Mouse (Mus musculus): ENCODE measurements at regions not wholly inside any gene's neighbourhood (a gene's known extent, or its start where the extent isn't known, plus 50 kb on each side); places are given as distances from the start of the nearest gene placed in this dataset.

DNA sequence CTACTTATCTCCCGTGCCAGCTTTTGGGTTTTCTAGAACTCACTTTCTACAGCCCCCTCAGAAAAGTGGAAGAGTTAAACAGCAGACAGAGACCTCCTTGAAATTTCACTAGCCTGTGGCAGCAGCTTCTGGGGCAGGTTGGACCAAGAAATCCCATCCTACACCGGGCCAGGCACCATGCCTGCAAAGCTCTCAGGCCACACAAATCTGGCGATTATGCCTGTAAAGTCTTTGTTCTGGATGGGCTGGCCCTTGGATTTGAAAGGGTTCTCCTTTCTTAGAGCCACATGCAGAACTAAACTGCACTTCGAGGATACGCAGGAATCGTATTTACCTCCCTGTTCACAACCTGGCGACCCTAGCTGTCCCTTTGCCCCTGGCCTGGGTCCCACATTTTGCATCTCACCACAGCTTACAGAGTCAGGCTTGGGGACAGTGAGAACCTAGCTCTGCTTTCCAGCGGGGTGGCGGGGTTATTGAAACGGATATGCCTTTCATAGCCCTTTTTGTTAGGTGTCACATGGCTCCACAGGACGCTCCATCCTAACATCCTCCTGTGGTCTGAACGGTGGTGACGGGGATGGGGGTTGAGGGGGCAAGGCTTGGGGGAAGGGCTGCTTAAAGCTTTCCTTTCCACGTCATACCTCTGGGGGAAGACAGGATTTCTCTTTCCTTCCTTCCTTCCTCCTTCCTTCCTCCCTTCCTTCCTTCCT is 229.0 kb downstream of the Mtx2 start:
- peak; percentile 3 to 16 for DNase-seq
- intact Hi-C loops (cut with DNase I), result loop anchor here (2.0 to 5.0 kb wide), 3 partner anchors 83 to 533 kb away; no protein-coding TSS in a partner anchor

DNA sequence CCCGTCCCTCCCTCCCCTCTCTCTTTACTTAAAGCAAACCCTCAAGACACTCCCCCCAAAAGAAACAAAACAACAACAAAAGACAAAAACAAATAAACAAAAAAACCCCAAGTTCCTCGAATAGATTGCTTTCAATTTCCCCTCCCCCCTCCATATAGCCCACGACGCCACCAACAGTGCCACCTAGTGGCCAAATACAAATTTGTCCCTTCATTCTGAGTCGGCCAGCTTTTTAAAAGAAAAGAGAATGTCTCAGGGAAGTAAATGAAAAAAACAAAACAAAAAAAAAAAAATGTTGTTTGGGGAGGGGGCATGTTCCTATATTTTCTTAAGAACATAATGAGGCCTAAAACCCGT is 229.6 kb downstream of the Mtx2 start:
- DNase-seq, result peak; percentile 63 to 73
- intact Hi-C loops (cut with DNase I), result loop anchor here (2.0 to 5.0 kb wide), 3 partner anchors 82 to 532 kb away; no protein-coding TSS in a partner anchor

DNA sequence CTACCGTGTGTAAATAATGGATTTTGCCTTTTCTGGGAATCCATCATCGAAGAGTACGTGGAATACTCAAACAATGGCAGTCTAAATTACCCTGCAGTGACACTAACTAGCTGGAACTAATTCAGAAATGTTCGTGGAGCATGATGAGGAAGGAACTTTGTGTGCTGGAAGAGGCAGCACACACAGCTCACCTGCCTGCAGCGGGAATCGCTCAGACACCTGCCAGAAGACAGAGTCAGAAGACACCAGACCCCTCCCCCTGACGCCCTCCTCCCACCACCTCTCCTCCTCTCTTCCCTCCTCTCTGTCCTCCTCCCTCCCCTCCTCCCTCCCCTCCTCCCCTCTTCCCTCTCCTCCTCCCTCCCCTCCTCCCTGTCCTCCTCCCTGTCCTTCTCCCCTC is 235.4 kb downstream of the Mtx2 start:
- intact Hi-C loops (cut with DNase I), result no loop called here

DNA sequence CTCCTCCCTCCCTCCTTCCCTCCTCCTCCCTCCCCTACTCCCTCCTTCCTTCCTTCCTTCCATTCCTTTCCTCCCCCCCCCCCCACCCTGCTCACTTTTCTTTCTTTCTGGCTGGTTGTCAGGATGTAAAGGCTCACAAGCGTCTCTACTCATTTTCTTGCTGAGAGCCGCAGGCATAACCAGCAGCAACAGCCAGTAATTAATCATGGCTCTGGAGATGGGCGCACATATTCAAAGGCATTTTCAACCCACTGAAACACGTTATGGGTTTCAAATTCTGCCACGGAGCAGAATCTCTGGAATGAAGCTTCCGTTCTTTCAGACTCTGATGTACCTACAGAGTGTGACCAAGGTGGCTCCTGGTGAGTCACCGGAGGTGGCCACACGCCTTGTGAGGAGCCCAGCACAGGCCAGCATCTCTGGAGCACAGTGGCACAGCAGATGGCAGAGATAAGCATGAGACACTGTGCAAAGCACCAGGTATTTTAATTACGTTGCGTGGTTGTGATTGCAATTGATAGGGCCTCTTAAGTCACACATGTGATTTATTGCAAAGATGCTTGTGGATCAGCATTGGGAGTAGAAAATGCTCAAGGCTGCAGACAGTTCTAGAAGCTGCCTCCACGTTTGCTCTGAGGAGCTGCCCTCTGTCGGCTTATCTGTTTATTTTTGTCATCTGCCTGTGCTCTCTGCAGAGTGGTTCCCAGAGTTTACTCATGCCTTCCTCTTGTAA is 236.0 kb downstream of the Mtx2 start:
- intact Hi-C loops (cut with DNase I), result no loop called here
- no peak for DNase-seq

More for the DNA sequence above, 235.4 kb downstream of the Mtx2 start:
- DNase-seq, result no peak

DNA sequence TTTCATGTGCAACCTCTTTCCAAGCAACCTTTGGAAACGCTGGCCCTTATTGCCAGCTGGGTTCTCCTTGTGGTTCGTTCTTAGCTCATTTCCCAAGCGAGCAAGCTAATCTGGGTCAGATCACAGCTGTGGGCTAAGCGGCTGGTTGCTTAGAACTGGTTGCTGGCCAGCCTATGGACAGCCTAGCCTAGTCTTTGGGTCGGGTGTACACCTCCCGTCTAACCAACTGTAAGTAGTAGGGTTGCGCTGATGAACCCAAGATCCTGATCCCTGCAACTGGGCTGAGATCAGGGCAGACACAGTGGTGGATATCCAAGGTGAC is 236.5 kb downstream of the Mtx2 start:
- intact Hi-C loops (cut with DNase I), result no loop called here

DNA sequence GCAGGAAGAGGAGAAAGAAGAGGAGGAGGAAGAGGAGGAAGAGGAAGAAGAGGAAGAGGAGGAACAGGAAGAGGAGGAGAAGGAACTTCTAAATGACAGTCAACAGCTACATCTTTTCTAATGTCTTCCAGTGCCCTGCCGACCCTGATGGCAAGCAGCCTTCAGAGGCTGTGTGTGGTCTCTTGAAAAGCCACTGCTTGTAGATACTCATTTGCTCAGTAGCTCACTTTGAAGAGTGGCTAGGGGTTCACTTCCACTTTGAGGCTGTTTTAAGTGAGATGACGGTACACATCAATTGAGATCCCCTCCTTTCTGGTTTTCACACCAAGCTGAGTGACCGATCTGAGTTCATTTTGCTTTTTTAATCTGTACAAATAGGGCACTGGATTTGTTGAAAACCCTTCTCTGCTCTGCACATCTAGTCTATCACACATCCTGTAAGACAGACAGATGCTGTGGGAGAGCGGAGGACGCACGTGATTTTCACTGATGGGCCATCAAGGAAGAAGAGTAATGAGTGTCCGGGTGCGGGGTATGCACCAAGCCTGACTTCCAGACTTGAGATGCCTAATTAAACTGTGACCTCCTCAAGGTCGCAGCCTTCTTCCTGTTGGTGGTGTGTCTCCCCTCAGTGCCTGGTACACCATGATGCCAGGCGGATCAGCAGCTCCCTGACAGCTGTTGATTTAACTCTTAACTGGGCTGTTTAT is 239.0 kb downstream of the Mtx2 start:
- no peak for DNase-seq

More for the DNA sequence above, 236.5 kb downstream of the Mtx2 start:
- DNase-seq, result no peak

DNA sequence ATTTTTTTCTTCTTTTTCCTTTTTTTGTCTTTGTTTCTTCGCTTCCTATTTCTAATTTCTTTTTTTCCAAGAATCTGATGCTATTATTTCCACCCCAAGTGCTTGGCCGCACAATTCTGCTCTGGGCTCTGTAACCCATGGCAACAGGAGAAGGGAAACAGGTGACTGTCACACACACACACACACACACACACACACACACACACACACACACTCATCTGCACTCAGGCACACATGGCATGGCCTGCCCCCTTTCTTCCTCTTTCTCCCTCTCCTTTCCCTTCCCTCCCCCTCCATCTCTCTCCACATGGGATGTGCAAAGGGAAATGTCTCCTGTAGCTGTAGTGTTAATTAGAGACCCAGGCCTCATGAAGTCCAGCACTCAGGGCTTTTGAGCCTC is 239.7 kb downstream of the Mtx2 start:
- intact Hi-C loops (cut with DNase I), result no loop called here
- no peak for DNase-seq

More for the DNA sequence above, 239.0 kb downstream of the Mtx2 start:
- intact Hi-C loops (cut with DNase I), result no loop called here

DNA sequence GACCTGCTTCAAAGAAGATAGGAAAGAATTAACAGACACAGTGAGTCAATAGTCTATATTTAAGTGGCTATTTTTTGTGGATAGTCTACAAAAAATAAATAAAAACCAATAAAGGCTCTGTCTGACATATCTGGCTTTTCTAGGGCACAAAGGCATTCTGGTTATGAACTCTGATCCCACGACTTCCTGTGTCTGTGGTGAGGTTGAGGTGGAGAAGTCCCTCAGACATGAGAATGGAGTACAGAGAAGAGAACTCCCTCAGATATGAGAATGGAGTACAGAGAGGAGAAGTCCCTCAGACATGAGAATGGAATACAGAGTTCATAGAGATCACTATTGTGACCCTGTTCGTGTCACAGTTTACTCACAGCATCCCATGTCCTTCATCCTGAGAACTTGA is 243.7 kb downstream of the Mtx2 start:
- intact Hi-C loops (cut with DNase I), result no loop called here

DNA sequence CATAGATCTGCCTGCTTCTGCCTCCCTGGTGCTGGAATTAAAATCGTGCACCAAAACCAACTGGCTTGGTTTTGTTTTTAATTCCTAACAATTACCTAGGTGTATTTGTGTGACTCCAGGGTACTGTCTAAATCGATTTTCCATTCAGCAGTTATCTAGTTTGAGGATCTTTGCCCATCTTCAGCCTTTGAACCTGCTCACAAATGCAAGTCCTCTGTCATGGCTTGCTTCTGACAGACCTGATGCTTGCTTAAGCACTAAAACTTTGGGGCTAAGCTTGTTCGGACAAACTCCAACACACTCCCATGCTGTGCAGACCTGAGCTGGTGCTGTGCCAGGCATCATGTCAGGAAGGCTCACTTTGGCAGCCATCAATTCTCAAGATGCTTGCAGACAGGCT is 246.4 kb downstream of the Mtx2 start:
- intact Hi-C loops (cut with DNase I), result no loop called here
- DNase-seq, result no peak

More for the DNA sequence above, 243.7 kb downstream of the Mtx2 start:
- no peak for DNase-seq

DNA sequence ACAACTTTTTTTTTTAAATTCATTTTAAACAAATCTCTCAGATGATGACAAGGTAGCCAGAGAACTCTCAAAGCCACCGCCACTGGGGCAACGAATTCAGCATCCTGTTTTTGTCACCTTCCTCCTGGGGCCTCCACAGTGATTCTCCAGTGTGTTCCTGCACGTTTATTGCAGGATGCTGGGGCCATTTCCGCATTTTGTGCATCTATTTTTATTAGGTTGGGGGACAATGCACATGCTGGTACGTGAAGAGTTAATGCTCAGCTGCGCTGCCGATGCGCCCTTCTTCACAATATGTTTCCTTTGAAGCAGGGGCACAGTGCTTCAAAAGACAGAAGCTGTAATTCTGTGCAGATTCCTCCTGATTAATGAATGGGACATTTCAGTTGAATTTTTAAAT is 246.9 kb downstream of the Mtx2 start:
- no peak for DNase-seq
- intact Hi-C loops (cut with DNase I), result no loop called here

DNA sequence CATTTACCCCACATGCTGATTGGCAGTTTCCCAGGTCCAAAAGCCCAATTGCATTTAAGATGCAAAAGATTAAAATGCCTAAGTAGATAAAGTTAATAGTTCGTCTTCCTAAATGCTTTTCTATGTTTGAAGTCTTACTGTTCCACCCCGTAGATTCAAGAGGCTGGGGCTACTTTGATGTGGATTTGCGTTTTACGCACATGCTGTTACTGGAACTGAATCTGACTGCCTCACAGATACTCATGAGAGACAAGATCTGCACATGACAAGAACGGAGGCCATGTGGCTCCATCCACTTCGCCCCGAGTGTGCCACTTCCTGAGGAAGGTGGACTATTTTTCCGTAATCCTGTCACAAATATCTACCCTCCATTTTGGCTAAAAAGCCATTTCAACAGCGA is 247.6 kb downstream of the Mtx2 start:
- no peak for DNase-seq
- intact Hi-C loops (cut with DNase I), result no loop called here

DNA sequence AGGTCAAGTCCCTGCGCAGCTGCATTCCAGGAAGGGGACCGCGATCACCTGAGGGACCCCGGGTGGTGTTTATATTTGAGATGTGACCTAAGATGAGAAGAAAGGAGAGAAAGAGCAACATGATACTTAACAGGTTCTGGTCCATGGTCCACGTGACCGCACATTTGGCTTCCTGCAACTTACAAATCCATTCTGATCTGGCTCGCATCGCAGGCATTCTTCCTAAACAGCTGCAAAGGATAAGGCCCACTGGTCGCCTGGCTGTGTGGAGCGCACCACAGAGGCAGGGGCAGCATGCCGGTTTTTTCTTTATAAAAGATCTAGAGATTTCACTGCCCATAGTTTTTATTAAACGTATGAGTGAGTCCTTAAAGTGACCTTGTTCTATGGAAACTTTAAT is 261.6 kb downstream of the Mtx2 start:
- DNase-seq, result no peak
- intact Hi-C loops (cut with DNase I), result no loop called here

DNA sequence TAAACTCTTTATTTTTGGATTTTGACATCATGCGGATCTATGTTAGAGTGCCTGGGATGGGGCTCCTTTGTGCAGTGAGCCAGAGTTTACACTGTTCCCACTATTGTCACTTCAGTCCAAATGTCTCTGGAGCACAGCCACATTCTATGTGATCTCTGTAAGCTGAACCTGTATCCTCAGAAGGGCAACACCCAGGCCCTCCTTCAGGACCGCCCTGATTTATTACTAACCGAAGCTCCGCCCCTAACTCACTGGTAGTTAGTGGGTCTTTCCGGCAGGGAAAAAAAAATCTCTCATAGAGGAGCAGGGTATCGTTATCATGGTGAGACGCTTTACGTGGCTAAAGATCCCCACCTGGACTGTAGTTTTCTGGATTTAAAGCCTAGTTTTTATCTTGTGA is 263.6 kb downstream of the Mtx2 start:
- intact Hi-C loops (cut with DNase I), result no loop called here
- DNase-seq, result no peak

DNA sequence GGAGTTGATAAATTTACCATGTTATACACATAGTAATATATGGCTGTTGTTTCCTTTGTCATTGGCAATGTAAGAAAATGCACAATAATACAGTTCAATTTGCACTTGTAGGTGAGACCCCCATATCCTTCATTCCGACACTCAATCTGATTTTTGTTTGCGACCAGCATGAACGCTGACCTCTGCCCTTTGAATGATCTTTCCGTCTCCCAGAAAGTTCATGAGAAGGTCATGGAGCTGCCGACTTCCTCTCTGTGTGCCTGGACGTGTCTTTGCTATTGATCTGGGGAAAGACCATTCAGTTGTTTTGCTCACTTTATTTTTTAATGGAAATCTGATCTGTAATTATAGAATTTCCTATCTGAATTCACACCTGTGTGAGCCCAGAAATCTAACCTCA is 264.0 kb downstream of the Mtx2 start:
- intact Hi-C loops (cut with DNase I), result no loop called here
- no peak for DNase-seq

DNA sequence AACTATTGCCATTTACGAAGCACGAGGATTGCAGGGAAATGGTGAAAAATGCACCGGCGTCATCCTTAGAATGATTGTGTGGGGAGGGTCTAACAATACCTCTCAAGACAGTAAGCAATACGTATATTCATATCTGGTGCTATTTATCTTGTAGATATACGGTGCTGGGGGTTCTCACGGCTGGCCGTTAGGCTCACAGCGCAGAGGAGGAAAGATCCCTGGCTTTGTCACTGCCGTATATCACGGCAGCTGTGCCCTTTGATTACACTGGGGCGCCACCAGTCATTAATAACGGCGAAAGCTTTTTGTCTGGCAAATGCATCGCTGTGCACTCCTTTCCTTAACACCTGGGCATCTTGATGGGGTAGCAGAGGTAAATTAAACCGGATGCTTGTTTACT is 264.8 kb downstream of the Mtx2 start:
- intact Hi-C loops (cut with DNase I), result no loop called here
- DNase-seq, result no peak

DNA sequence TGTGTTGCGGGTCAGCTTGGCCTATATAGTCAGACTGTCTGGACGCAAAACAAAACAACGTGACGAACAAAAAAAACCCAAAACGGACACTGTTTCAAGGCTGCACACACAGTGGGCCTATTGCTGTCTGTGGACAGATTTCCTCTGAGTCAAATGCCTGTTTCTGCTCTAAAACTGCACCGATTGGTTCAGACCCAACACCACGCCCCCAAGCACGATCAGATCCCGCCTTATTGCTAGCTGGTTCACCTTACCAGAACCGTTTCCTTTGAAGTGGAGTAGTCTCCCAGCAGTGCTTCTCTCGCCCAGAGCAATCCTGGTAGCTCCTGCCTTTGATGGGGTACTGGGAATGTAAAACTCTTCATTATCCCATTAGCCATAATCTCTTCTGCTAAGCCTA is 275.9 kb downstream of the Mtx2 start:
- intact Hi-C loops (cut with DNase I), result no loop called here

DNA sequence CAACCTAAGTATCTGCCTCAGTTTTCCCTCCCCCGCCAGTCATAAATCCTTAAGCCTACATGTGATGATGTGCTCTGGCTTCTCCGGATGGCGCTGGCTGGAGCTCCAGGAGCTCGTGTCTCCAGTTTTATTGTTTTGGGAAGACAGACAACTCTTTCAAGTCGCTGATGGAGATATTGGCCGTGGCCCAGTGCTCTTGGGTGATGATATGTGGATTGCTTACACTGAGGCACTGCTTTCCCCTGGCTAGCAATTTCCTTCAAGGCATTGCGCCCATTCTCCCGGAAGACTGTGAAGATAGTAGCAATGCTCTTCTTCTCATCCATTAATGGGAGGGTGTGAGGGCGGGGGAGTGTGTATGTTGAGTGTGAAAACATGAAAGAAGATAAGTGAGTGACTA is 287.1 kb downstream of the Mtx2 start:
- intact Hi-C loops (cut with DNase I), result no loop called here
- peak; percentile 16 to 40 for DNase-seq

More for the DNA sequence above, 275.9 kb downstream of the Mtx2 start:
- DNase-seq, result no peak

DNA sequence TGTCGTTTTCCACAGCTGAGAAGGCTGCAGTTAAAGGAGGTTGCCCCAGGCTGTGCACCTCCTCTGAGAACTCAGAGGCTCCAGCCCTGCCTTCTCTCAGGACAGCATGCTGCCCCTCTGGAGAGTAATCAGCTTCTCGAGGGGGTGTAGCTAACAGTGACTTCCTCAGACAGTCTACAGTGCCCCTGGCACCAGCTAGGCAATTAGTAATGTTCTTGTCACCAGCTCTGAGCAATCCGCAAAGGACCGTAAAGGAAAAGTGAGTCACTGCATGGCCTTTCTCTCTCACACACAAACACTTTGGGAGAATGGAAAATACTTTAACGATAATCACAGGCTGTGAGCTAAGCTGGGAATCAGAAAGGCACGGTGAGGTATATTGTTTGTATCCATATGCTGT is 288.8 kb downstream of the Mtx2 start:
- intact Hi-C loops (cut with DNase I), result no loop called here
- DNase-seq, result no peak

DNA sequence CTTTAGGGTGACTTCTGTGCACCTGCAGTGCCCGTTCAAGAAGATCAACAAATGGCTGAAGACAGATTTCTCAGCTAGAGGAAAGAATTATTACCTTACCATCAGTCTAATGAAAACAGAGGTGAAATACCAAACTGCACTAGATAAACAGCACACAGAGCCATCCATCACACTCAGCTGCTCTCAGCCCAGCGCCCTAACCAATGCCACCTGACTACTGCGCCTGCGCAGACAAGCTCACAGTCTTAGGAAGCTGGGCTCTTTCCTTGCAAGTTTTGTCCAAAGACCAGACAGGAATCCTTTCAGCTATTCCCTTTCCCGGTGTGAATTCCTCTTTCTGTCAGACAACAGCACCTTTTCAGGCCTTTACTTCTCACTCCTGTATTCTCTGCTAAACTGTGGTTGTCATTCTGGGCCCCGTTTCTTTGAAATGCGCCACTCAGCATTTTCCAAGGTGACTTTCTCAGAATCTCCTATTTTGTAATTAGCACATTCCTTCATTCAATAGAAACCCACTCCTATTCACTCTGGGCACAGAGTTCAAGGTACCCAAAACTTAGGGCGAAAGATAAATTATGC is 292.8 kb downstream of the Mtx2 start:
- intact Hi-C loops (cut with DNase I), result no loop called here
- DNase-seq, result no peak

DNA sequence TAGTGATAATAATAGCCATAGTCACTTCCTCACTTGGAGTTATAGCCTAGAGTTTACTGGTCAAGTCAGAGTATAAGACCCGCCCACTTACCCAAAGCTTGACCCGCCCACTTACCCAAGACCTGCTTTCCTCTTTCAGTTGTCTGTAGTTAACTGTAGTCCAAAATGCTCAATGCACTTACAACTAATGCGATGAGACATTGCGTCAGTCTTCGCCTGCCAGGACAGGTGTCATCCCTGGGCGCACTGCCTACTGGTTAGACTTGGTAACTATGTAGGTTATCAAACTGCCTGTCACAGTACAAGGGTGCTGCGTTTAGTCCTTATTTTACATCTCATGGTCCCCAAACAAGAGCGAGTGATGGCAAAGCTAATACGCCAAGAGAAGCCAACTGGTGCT is 294.0 kb downstream of the Mtx2 start:
- intact Hi-C loops (cut with DNase I), result no loop called here
- no peak for DNase-seq

DNA sequence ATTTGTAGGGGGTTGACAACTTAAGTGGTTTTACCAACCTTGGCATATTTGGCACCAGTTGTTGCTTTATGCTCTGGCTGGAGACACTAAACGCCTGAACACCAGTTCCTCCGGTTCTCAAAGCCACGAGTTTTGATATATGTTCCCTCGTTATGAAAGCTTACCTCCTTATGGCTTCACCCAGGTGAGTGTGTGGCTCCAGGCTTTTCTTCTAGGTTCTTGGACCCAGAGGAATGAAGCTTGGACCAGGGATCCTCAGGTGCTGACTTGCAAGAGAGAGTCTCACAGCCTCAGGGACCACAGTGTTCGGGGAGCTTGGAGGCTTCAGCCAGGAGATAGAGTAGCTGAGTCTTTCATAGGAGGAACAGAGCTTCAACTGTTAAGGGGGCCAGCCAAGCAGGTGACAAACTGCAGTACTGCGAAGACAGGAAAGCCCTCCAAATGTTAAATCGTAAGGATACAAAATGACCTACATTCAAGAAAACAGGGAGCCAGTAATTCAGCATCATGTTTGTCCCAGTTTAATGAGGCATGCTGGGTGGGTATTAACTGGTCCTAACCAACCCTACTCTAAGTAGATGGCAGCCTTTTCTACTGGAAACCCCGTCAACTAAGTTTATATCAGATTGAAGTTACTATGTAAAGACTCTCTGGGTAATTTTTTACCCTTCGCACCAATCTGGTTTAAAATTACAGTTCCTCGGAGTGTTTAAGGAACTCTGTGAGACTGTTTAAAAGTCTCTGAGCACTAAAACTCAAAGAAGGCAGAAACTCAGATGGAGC is 307.9 kb downstream of the Mtx2 start:
- intact Hi-C loops (cut with DNase I), result no loop called here

More for the DNA sequence above, 307.9 kb downstream of the Mtx2 start:
- no peak for DNase-seq

Data from heart, postnatal 14 days (tissue).